Mouse (Mus musculus) small intestine, adult 2 months (tissue): ENCODE results near the gene Dnm1. TPM values are rescaled to one million over a fixed set of nuclear protein-coding genes. Genes with fewer than 3 reads are reported as not detected.
"Not testable (repeated sequence)": the region's sequence is repeated elsewhere in the genome, so short reads cannot be mapped to it uniquely, and the experiment has no call there.

Experiments
- H3K27ac ChIP-seq: fragments of 200-500 bp; 2 replicates; pipeline ENCODE4 v1.5.1; 2012; ENCODE audit warnings: low read depth, low read length, control low read depth, inconsistent platforms; ENCODE audit not compliant: insufficient read depth
- H3K27me3 ChIP-seq: fragments of 200-500 bp; 2 replicates; pipeline ENCODE4 v1.6.1; 2012; ENCODE audit warnings: mild to moderate bottlenecking, moderate library complexity, low read length, inconsistent platforms; ENCODE audit not compliant: control insufficient read depth, insufficient read depth
- H3K36me3 ChIP-seq: fragments of 200-500 bp; 2 replicates; pipeline ENCODE4 v1.6.1; 2012; ENCODE audit warnings: mild to moderate bottlenecking, low read length, control low read depth, inconsistent platforms; ENCODE audit not compliant: control insufficient read depth, insufficient read depth
- H3K4me1 ChIP-seq: fragments of 200-500 bp; 2 replicates; pipeline ENCODE4 v1.6.1; 2012; ENCODE audit warnings: low read length, inconsistent platforms, mixed read lengths; ENCODE audit not compliant: control insufficient read depth, insufficient read depth, insufficient read length
- H3K4me3 ChIP-seq: fragments of 200-500 bp; 2 replicates; pipeline ENCODE4 v1.5.1; 2012; ENCODE audit warnings: low read depth, mild to moderate bottlenecking, control low read depth, inconsistent platforms, low read length, moderate library complexity
- CTCF ChIP-seq: fragments of 200-500 bp; IDR thresholded peaks from 2 replicates; pipeline ENCODE4 v1.5.1; 2012; ENCODE audit warnings: low read depth, mild to moderate bottlenecking, control low read depth, inconsistent platforms, low read length, moderate library complexity, mixed read lengths; ENCODE audit not compliant: insufficient replicate concordance, insufficient read length; ENCODE audit errors: extremely low read depth
- POLR2A ChIP-seq: fragments of 200-500 bp; IDR thresholded peaks from 2 replicates; pipeline ENCODE4 v1.6.1; 2012; ENCODE audit warnings: low read depth, mild to moderate bottlenecking, control low read depth, inconsistent platforms, low read length, moderate library complexity
- WGBS: fragments of 180-500 bp; shearing (Covaris S2); methylation state at CpG from one replicate; pipeline ENCODE4 v1.1.7; 2018; 5-methylcytosine and 5-hydroxymethylcytosine counted together
- polyA plus RNA-seq: library from polyadenylated mRNA; depleted of rRNA; stranded (reverse); fragments of >200 nt; gene quantifications from 2 replicates; pipeline ENCODE4 v1.2.3, GENCODE M21; 2012

Dnm1 gene
- polyA plus RNA-seq, 1 experiment: 480 TPM

DNA sequence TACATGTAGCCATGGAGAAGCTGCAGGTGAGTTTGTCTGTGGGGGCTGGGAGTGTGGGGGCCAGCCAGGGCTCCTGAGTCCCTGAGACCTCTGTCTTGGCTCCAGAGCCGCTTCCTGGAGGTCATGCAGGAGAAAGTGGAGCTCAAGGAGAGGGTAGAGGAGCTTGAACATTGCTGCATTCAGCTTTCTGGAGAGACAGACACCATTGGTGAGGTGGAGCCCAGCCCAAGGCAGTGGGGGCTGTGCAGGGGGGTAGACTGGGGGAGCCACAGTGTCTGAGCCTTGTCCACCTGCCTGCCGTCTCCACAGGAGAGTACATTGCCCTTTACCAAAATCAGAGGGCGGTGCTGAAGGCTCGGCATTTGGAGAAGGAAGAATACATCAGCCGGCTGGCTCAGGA is 47.5 kb downstream of the Dnm1 start:
- Histone ChIP-seq H3K4me3 (no peak overlapping the region), H3K36me3 (peaks cover 64% of the 10 kb centered on the region), H3K4me1 (no peaks in the 10 kb centered on the region), H3K27ac (no peak overlapping the region), H3K27me3 (no peaks in the 10 kb centered on the region)
- 90% methylated on average over 5 of the region's 5 CpGs for WGBS
- TF ChIP-seq CTCF: no peak

GRCm38 (mm10) chr2:32304145-32304832 is 48.8 kb downstream of the Dnm1 start:
- Histone ChIP-seq H3K27ac (no peak overlapping the region), H3K36me3 (peaks cover 70% of the 10 kb centered on the region), H3K4me3 (no peak overlapping the region), H3K27me3 (no peaks in the 10 kb centered on the region), H3K4me1 (no peaks in the 10 kb centered on the region)
- TF ChIP-seq CTCF (peak; percentile 66; the same call in 1 of the 2 replicates), POLR2A (no peak)
- 62% methylated on average over 8 of the region's 8 CpGs for WGBS

- TF ChIP-seq POLR2A (no peak), CTCF (peak; percentile 23; the same call in 1 of the 2 replicates)
- WGBS: 91% methylated on average over 10 of the region's 10 CpGs
- Histone ChIP-seq H3K4me3 (no peak overlapping the region), H3K4me1 (no peaks in the 10 kb centered on the region), H3K36me3 (peaks cover 78% of the 10 kb centered on the region), H3K27ac (no peak overlapping the region), H3K27me3 (no peaks in the 10 kb centered on the region)
Measured at GRCm38 (mm10) chr2:32302952-32303351, 50.2 kb downstream of the Dnm1 start.

- Histone ChIP-seq H3K4me3 (no peak overlapping the region), H3K27me3 (no peaks in the 10 kb centered on the region), H3K4me1 (no peaks in the 10 kb centered on the region), H3K27ac (no peak overlapping the region), H3K36me3 (peaks cover 61% of the 10 kb centered on the region)
- TF ChIP-seq CTCF (no peak), POLR2A (no peak)
- 93% methylated on average over 4 of the region's 4 CpGs for WGBS
Measured at GRCm38 (mm10) chr2:32299469-32299868, 53.7 kb downstream of the Dnm1 start.

DNA sequence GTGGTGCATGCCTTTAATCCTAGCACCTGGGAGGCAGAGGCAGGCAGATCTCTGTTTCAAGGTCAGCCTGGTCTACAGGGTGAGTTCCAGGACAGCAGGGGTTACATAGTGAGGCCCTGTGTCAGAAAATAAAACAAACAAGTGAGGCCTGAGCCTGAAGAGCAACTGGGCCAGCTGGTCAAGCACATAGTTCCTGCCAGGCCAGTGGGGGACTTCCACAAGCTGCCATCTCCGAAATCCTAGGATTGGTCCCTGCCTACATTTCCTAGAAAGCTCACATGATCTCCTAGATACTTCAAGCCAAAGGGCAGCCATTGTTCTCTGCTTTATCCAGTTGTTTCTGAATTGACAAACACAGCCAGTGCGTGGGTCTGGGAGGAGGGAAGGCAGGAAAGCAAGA is 57.3 kb downstream of the Dnm1 start:
- not testable (repeated sequence) for H3K4me3 ChIP-seq, H3K4me1 ChIP-seq, H3K27ac ChIP-seq, H3K27me3 ChIP-seq
- 86% methylated on average over 2 of the region's 2 CpGs for WGBS
- peaks cover 51% of the 10 kb centered on the region for H3K36me3 ChIP-seq

DNA sequence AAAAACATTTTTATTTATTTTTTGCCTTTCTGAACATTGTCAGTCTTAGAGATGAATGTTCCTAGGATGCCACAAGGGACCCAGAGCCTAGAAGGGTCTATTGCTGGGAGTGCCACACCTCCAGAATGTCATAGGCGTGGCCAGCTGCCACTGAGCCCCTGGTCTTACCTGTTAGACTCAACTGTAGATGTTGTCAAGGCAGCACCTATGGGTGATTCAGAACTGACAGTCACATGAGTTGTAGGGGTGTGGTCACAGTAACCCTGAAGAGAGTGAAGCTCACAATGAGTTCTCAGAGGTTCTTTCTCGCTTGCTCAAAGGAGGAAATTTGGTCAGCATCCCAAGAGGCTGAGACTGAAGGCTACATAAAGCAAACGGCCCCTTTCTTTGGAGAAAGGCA is 57.9 kb downstream of the Dnm1 start:
- H3K36me3 ChIP-seq: peaks cover 48% of the 10 kb centered on the region
- WGBS: 86% methylated on average over 3 of the region's 3 CpGs
- TF ChIP-seq POLR2A: no peak
- TF ChIP-seq CTCF: no peak
- no peaks in the 10 kb centered on the region for H3K27me3 ChIP-seq
- no peaks in the 10 kb centered on the region for H3K4me1 ChIP-seq
- H3K27ac ChIP-seq: no peak overlapping the region
- no peak overlapping the region for H3K4me3 ChIP-seq

GRCm38 (mm10) chr2:32294348-32294747 is 58.8 kb downstream of the Dnm1 start:
- no peaks in the 10 kb centered on the region for H3K27me3 ChIP-seq
- no peak overlapping the region for H3K4me3 ChIP-seq
- peaks cover under 1% of the 10 kb centered on the region; the same call in 1 of the 2 replicates for H3K4me1 ChIP-seq
- no peak for TF ChIP-seq CTCF
- no peak for TF ChIP-seq POLR2A
- WGBS: 81% methylated on average over 8 of the region's 8 CpGs
- H3K36me3 ChIP-seq: peaks cover 40% of the 10 kb centered on the region
- H3K27ac ChIP-seq: no peak overlapping the region
